Mouse (Mus musculus): ENCODE results near the gene Arid3c. TPM values are rescaled to one million over a fixed set of nuclear protein-coding genes. Genes with fewer than 3 reads are reported as not detected.

Arid3c gene
- polyA plus RNA-seq, 1 experiment from 2014 or later: not detected

Other genes starting within 250 kb of the Arid3c start
- 0.51 and 0.72 TPM in 2 replicates for gene AI464131, start 228.1 kb downstream of the Arid3c start, polyA plus RNA-seq (2015; fragmentation: Nextera tagmentation; extraction: Ambion mirVana)
- gene 1110017D15Rik, start 213.8 kb downstream of the Arid3c start, polyA plus RNA-seq (2015; fragmentation: Nextera tagmentation; extraction: Ambion mirVana): 0.19 TPM in 1 of 2 replicates, not detected in the other
- gene Fam219a, start 161.6 kb downstream of the Arid3c start, polyA plus RNA-seq (2015; fragmentation: Nextera tagmentation; extraction: Ambion mirVana): 0.30 and 0.71 TPM in 2 replicates
- gene Dnaic1, start 161.4 kb downstream of the Arid3c start, polyA plus RNA-seq (2015; fragmentation: Nextera tagmentation; extraction: Ambion mirVana): 1.4 TPM in 2 replicates
- 1.2 and 1.5 TPM in 2 replicates for gene Enho, start 90.8 kb downstream of the Arid3c start, polyA plus RNA-seq (2015; fragmentation: Nextera tagmentation; extraction: Ambion mirVana)
- gene Cntfr, start 34.1 kb downstream of the Arid3c start, polyA plus RNA-seq (2015; fragmentation: Nextera tagmentation; extraction: Ambion mirVana): 0.38 and 0.62 TPM in 2 replicates
- 32.7 and 35.8 TPM in 2 replicates for gene Il11ra1, start 31.2 kb downstream of the Arid3c start, polyA plus RNA-seq (2015; fragmentation: Nextera tagmentation; extraction: Ambion mirVana)
- 38.6 and 40.8 TPM in 2 replicates for gene Rpp25l, start 17.6 kb downstream of the Arid3c start, polyA plus RNA-seq (2015; fragmentation: Nextera tagmentation; extraction: Ambion mirVana)
- 86.4 and 90.0 TPM in 2 replicates for gene Dctn3, start 8.0 kb downstream of the Arid3c start, polyA plus RNA-seq (2015; fragmentation: Nextera tagmentation; extraction: Ambion mirVana)
- 22.5 and 25.0 TPM in 2 replicates for gene Galt, start 24.1 kb upstream of the Arid3c start, polyA plus RNA-seq (2015; fragmentation: Nextera tagmentation; extraction: Ambion mirVana)
- 45.1 and 45.2 TPM in 2 replicates for gene Sigmar1, start 25.0 kb upstream of the Arid3c start, polyA plus RNA-seq (2015; fragmentation: Nextera tagmentation; extraction: Ambion mirVana)
- 7.1 and 7.6 TPM in 2 replicates for gene Ccl27a, start 43.1 kb upstream of the Arid3c start, polyA plus RNA-seq (2015; fragmentation: Nextera tagmentation; extraction: Ambion mirVana)
- not detected in 2 replicates for gene Gm21541, start 172.5 kb upstream of the Arid3c start, polyA plus RNA-seq (2015; fragmentation: Nextera tagmentation; extraction: Ambion mirVana)
- 0.31 and 0.39 TPM in 2 replicates for gene Gm20878, start 210.4 kb upstream of the Arid3c start, polyA plus RNA-seq (2015; fragmentation: Nextera tagmentation; extraction: Ambion mirVana)
- 0.03 TPM in 1 of 2 replicates, not detected in the other for gene Fam205a4, start 234.9 kb upstream of the Arid3c start, polyA plus RNA-seq (2015; fragmentation: Nextera tagmentation; extraction: Ambion mirVana)